Comparison of ENCODE assay signal across 8 mouse cellular contexts in genomic region chr12:100265546-100266309, GRCm38 (mm10).
DNase-seq lines count a peak whose midpoint lies in the region; ATAC-seq lines count a peak whose summit lies in the region.

No protein-coding gene starts in this region.

- no peak overlapping the region; the same call in 1 of the 2 replicates for H3K9ac ChIP-seq in midbrain, embryonic 11.5 days (ENCODE audit: low read length)

- no peak overlapping the region for H3K4me3 ChIP-seq in midbrain, embryonic 11.5 days (ENCODE audit: low read depth, low read length)

- peaks cover 6% of the 10 kb centered on the region for H3K4me1 ChIP-seq in midbrain, embryonic 11.5 days (ENCODE audit: control insufficient read depth, insufficient read depth, low read length)

- no peaks in the 10 kb centered on the region for H3K36me3 ChIP-seq in midbrain, embryonic 11.5 days (ENCODE audit: control insufficient read depth, insufficient read depth, low read length)

- H3K27me3 ChIP-seq in midbrain, embryonic 11.5 days (ENCODE audit: control insufficient read depth, insufficient read depth, low read length): no peaks in the 10 kb centered on the region

- 0 out of 2 replicates have a peak, but pooled peaks have one; percentile 22 for ATAC-seq in midbrain, embryonic 11.5 days (ENCODE audit: low FRiP score)

- peak; percentile 61 for DNase-seq in ovary, adult 18-20 months (ENCODE audit: low spot score)
- DNase-seq in ovary, postnatal 10 days (ENCODE audit: low spot score): no peak
- DNase-seq in cerebellum, adult 9-11 months: peak; percentile 98
- DNase-seq in heart, postnatal 36 days: peak; percentile 54 to 60
- no peak for DNase-seq in midbrain, embryonic 11.5 days (ENCODE audit: low spot score, missing footprints)
- no peak for DNase-seq in thymus, postnatal 25 days
- DNase-seq in thymus, postnatal 14 days: no peak
- no peak for DNase-seq in kidney, postnatal 25 days

- no peaks in the 10 kb centered on the region for H3K9me3 ChIP-seq in midbrain, embryonic 11.5 days (ENCODE audit: control insufficient read depth, low read length)

- no peak overlapping the region for H3K4me2 ChIP-seq in midbrain, embryonic 11.5 days

- H3K27ac ChIP-seq in midbrain, embryonic 11.5 days (ENCODE audit: low read depth, low read length): no peak overlapping the region

- intact Hi-C loops in heart, postnatal 36 days (cut with DNase I): no loop called here

- WGBS in midbrain, embryonic 11.5 days: 61% methylated on average over 9 of the region's 9 CpGs

Comparison
In these comparisons a context has a peak if more than half of its experiments do, and no peak if none do; other contexts are left out.
1. DNase-seq: peak in ovary, adult 18-20 months (single experiment), cerebellum, adult 9-11 months (single experiment) and heart, postnatal 36 days (2 of 2); none in ovary, postnatal 10 days (single experiment), midbrain, embryonic 11.5 days (single experiment), thymus, postnatal 25 days (single experiment), thymus, postnatal 14 days (single experiment) and kidney, postnatal 25 days (0 of 2).